Mouse (Mus musculus) spleen, adult 2 months (tissue): ENCODE measurements around the gene Treml1. TPM values are rescaled to one million over a fixed set of nuclear protein-coding genes. Genes with fewer than 3 reads are reported as not detected.

Experiments used
- DNase-seq, 2 experiments: peaks; one replicate each; pipeline versions ENCODE4 v3.0.0 to v3.0.0-alpha.2; 2012 to 2021; ENCODE audit warnings: low spot score in 2 of 2, low read depth in 1 of 2
- H3K27ac ChIP-seq: fragments of 200-500 bp; 2 replicates; pipeline ENCODE4 v1.5.1; 2012; ENCODE audit warnings: low read length, inconsistent platforms; ENCODE audit not compliant: insufficient read depth
- H3K27me3 ChIP-seq: fragments of 200-500 bp; 2 replicates; pipeline ENCODE4 v1.6.1; 2012; ENCODE audit warnings: mild to moderate bottlenecking, moderate library complexity, low read length, inconsistent platforms; ENCODE audit not compliant: control insufficient read depth, insufficient read depth
- H3K36me3 ChIP-seq: fragments of 200-500 bp; 2 replicates; pipeline ENCODE4 v1.6.1; 2012; ENCODE audit warnings: mild to moderate bottlenecking, low read length, inconsistent platforms; ENCODE audit not compliant: control insufficient read depth, insufficient read depth
- H3K4me1 ChIP-seq: fragments of 200-500 bp; 2 replicates; pipeline ENCODE4 v1.6.1; 2011; ENCODE audit warnings: inconsistent platforms; ENCODE audit not compliant: control insufficient read depth, insufficient read depth, insufficient read length
- H3K4me3 ChIP-seq: fragments of 200-500 bp; 2 replicates; pipeline ENCODE4 v1.5.1; 2011; ENCODE audit warnings: mild to moderate bottlenecking, inconsistent platforms; ENCODE audit not compliant: insufficient read depth, insufficient read length; ENCODE audit errors: extremely low read depth
- CTCF ChIP-seq: fragments of 200-500 bp; IDR thresholded peaks from 2 replicates; pipeline ENCODE4 v1.5.1; 2011; ENCODE audit warnings: mild to moderate bottlenecking, inconsistent platforms; ENCODE audit not compliant: insufficient read depth, insufficient read length, insufficient replicate concordance; ENCODE audit errors: extremely low read depth
- POLR2A ChIP-seq: fragments of 200-500 bp; IDR thresholded peaks from 2 replicates; pipeline ENCODE4 v1.6.1; 2011; ENCODE audit warnings: low read depth, low read length, inconsistent platforms
- WGBS: fragments of 180-500 bp; shearing (Covaris S2); methylation state at CpG from one replicate; pipeline ENCODE4 v1.1.7; 2018; 5-methylcytosine and 5-hydroxymethylcytosine counted together
- polyA plus RNA-seq: library from polyadenylated mRNA; depleted of rRNA; stranded (reverse); fragments of >200 nt; gene quantifications from 2 replicates; pipeline ENCODE4 v1.2.3, GENCODE M21; 2012; rRNA removed

The Treml1 gene
- polyA plus RNA-seq, 1 experiment, result 38.3 TPM

GRCm38 (mm10) chr17:48407910-48408525 lies 48.3 kb downstream of the Treml1 start:
- WGBS, result 7% methylated on average over 8 of the region's 8 CpGs
- H3K36me3 ChIP-seq, result peaks cover 4% of the 10 kb centered on the region; the same call in 1 of the 2 replicates
- H3K4me3 ChIP-seq, result peak overlapping the region; percentile 78; the same call in 1 of the 2 replicates
- no peaks in the 10 kb centered on the region for H3K27me3 ChIP-seq
- peaks cover 9% of the 10 kb centered on the region for H3K4me1 ChIP-seq
- peak overlapping the region; percentile 99 for H3K27ac ChIP-seq
- no peak for TF ChIP-seq POLR2A
- no peak for TF ChIP-seq CTCF
- no peak for DNase-seq

GRCm38 (mm10) chr17:48408526-48409291 lies 49.0 kb downstream of the Treml1 start:
- Histone ChIP-seq H3K27me3 (no peaks in the 10 kb centered on the region), H3K4me3 (peak overlapping the region; percentile 78), H3K36me3 (peaks cover 6% of the 10 kb centered on the region; the same call in 1 of the 2 replicates), H3K4me1 (peaks cover 9% of the 10 kb centered on the region), H3K27ac (peak overlapping the region; percentile 99)
- TF ChIP-seq POLR2A (peak; percentile 60), CTCF (no peak)
- DNase-seq, result peak; percentile 75 to 87
- WGBS, result under 1% methylated on average over 47 of the region's 47 CpGs

- peaks cover 11% of the 10 kb centered on the region for H3K36me3 ChIP-seq
- H3K4me3 ChIP-seq, result peak within 1 kb of the TSS; percentile 88
- peak; percentile 99 to 100 for DNase-seq
- peaks cover 6% of the 10 kb centered on the region for H3K4me1 ChIP-seq
- H3K27ac ChIP-seq, result peak within 1 kb of the TSS; percentile 99
- H3K27me3 ChIP-seq, result no peaks in the 10 kb centered on the region
- TF ChIP-seq POLR2A (peak; percentile 33), CTCF (no peak)
- under 1% methylated on average over 84 of the region's 84 CpGs for WGBS
These were observed 49.9 kb downstream of the Treml1 start, which contains the start of the genes Nfya and Oard1 for GRCm38 (mm10) chr17:48409380-48410298. Gene Nfya (minus strand): TSS chr17:48409906. Gene Oard1 (plus strand): TSS chr17:48410014.

GRCm38 (mm10) chr17:48410299-48410785 lies 50.6 kb downstream of the Treml1 start:
- under 1% methylated on average over 13 of the region's 13 CpGs for WGBS
- no peak for DNase-seq
- peaks cover 6% of the 10 kb centered on the region; the same call in 1 of the 2 replicates for H3K4me1 ChIP-seq
- H3K36me3 ChIP-seq, result peaks cover 12% of the 10 kb centered on the region
- no peaks in the 10 kb centered on the region for H3K27me3 ChIP-seq
- TF ChIP-seq POLR2A, result no peak
- no peak for TF ChIP-seq CTCF
- peak overlapping the region; percentile 97 for H3K27ac ChIP-seq
- H3K4me3 ChIP-seq, result peak overlapping the region; percentile 88

- DNase-seq, result no peak
- no peak overlapping the region; the same call in 1 of the 2 replicates for H3K4me3 ChIP-seq
- WGBS, result 46% methylated on average over 8 of the region's 8 CpGs
- TF ChIP-seq POLR2A (no peak), CTCF (no peak)
- peaks cover 17% of the 10 kb centered on the region for H3K36me3 ChIP-seq
- H3K27me3 ChIP-seq, result no peaks in the 10 kb centered on the region
- H3K27ac ChIP-seq, result peak overlapping the region; percentile 29; the same call in 1 of the 2 replicates
- peaks cover 6% of the 10 kb centered on the region; the same call in 1 of the 2 replicates for H3K4me1 ChIP-seq
These were observed 51.5 kb downstream of the Treml1 start for GRCm38 (mm10) chr17:48411241-48411640.

- H3K4me3 ChIP-seq, result no peak overlapping the region
- 89% methylated on average over 7 of the region's 7 CpGs for WGBS
- no peak for DNase-seq
- peaks cover 26% of the 10 kb centered on the region for H3K36me3 ChIP-seq
- H3K4me1 ChIP-seq, result peaks cover 10% of the 10 kb centered on the region; the same call in 1 of the 2 replicates
- no peaks in the 10 kb centered on the region for H3K27me3 ChIP-seq
- TF ChIP-seq CTCF (no peak), POLR2A (no peak)
- H3K27ac ChIP-seq, result no peak overlapping the region
These were observed 56.3 kb downstream of the Treml1 start for GRCm38 (mm10) chr17:48416011-48416410.

Other genes with a start within 250 kb of the Treml1 start
- gene 9830107B12Rik, start 213.6 kb upstream of the Treml1 start, polyA plus RNA-seq, result 0.18 and 0.35 TPM in 2 replicates
- gene A530064D06Rik, start 192.6 kb upstream of the Treml1 start, polyA plus RNA-seq, result 1.5 and 2.8 TPM in 2 replicates
- gene Trem1, start 127.1 kb upstream of the Treml1 start, polyA plus RNA-seq, result 0.68 and 0.77 TPM in 2 replicates
- gene Trem3, start 112.1 kb upstream of the Treml1 start, polyA plus RNA-seq, result 1.8 and 2.2 TPM in 2 replicates
- gene Treml4, start 95.6 kb upstream of the Treml1 start, polyA plus RNA-seq, result 50.3 and 50.6 TPM in 2 replicates
- gene Treml2, start 60.4 kb upstream of the Treml1 start, polyA plus RNA-seq, result 56.4 and 66.7 TPM in 2 replicates
- gene B430306N03Rik, start 43.8 kb upstream of the Treml1 start, polyA plus RNA-seq, result 9.1 and 11.5 TPM in 2 replicates
- 1.0 and 2.5 TPM in 2 replicates for gene Trem2, start 13.5 kb upstream of the Treml1 start, polyA plus RNA-seq
- gene Nfya, start 50.0 kb downstream of the Treml1 start, polyA plus RNA-seq, result 80.3 and 93.1 TPM in 2 replicates
- gene Oard1, start 50.1 kb downstream of the Treml1 start, polyA plus RNA-seq, result 6.6 and 7.7 TPM in 2 replicates
- 0.29 and 0.42 TPM in 2 replicates for gene Apobec2, start 73.0 kb downstream of the Treml1 start, polyA plus RNA-seq
- 107 and 121 TPM in 2 replicates for gene Tspo2, start 91.6 kb downstream of the Treml1 start, polyA plus RNA-seq
- gene Unc5cl, start 95.0 kb downstream of the Treml1 start, polyA plus RNA-seq, result 8.5 and 10.6 TPM in 2 replicates